7 mouse cellular contexts compared by ENCODE assay signal in the genomic region with DNA sequence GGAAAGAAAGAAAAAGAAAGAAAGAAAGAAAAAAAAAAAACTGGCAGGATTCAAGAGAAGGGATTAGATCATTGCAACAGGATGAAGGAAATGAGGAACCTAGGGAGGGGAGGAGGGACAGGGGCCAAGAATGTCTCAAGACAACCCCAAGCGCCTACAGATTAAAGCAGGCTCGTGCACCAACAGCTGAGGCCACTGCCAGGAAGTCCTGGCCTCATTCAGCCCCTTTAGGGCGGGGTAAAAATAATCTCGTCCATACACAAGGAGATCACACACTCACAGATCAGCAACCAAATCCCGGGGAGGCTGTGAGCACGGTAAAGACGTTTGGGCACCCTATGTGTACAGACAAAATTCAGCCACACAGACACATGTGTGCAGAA.
DNase-seq lines count a peak whose midpoint lies in the region; ATAC-seq and TF ChIP-seq lines count a peak whose summit lies in the region.

No protein-coding gene starts in this region.

- H3K4me1 ChIP-seq in CH12.LX (ENCODE audit: control insufficient read depth in 1 of 2, insufficient read depth in 2 of 2) = peaks cover 32 to 75% of the 10 kb centered on the region in 2 experiments
- peaks cover 62% of the 10 kb centered on the region for H3K4me1 ChIP-seq in embryonic facial prominence, embryonic 14.5 days (ENCODE audit: control insufficient read depth, insufficient read depth, low read length)
- H3K4me1 ChIP-seq in heart, embryonic 14.5 days (ENCODE audit: control insufficient read depth in 2 of 2, insufficient read depth in 2 of 2, low read length in 2 of 2) = peaks cover 48 to 67% of the 10 kb centered on the region in 2 experiments
- H3K4me1 ChIP-seq in limb, embryonic 12.5 days (replicated peaks) = peaks cover 73% of the 10 kb centered on the region
- peaks cover 60% of the 10 kb centered on the region for H3K4me1 ChIP-seq in midbrain, embryonic 11.5 days (ENCODE audit: control insufficient read depth, insufficient read depth, low read length)

- H3K27me3 ChIP-seq in C2C12 (ENCODE audit: control insufficient read depth, insufficient read depth, insufficient read length) = no peaks in the 10 kb centered on the region
- H3K27me3 ChIP-seq in CH12.LX (replicated peaks) = no peaks in the 10 kb centered on the region
- H3K27me3 ChIP-seq in embryonic facial prominence, embryonic 14.5 days (replicated peaks; ENCODE audit: control insufficient read depth, insufficient read depth, low read length) = no peaks in the 10 kb centered on the region
- no peaks in the 10 kb centered on the region for H3K27me3 ChIP-seq in heart, embryonic 14.5 days (ENCODE audit: control insufficient read depth, insufficient read depth, low read length)
- no peaks in the 10 kb centered on the region for H3K27me3 ChIP-seq in limb, embryonic 12.5 days
- H3K27me3 ChIP-seq in midbrain, embryonic 11.5 days (ENCODE audit: control insufficient read depth, insufficient read depth, low read length) = peaks cover 9% of the 10 kb centered on the region

- H3K4me2 ChIP-seq in CH12.LX (ENCODE audit: insufficient read depth, low read depth, poor library complexity, severe bottlenecking) = peak overlapping the region; percentile 59
- H3K4me2 ChIP-seq in embryonic facial prominence, embryonic 14.5 days (ENCODE audit: low read depth, low read length) = peak overlapping the region; percentile 50
- peak overlapping the region; percentile 63 for H3K4me2 ChIP-seq in heart, embryonic 14.5 days (ENCODE audit: low read length)
- peak overlapping the region; percentile 57 for H3K4me2 ChIP-seq in limb, embryonic 12.5 days
- H3K4me2 ChIP-seq in midbrain, embryonic 11.5 days = peak overlapping the region; percentile 42

- H3K9me3 ChIP-seq in CH12.LX (replicated peaks; ENCODE audit: low read length) = no peaks in the 10 kb centered on the region
- no peaks in the 10 kb centered on the region for H3K9me3 ChIP-seq in embryonic facial prominence, embryonic 14.5 days (ENCODE audit: control insufficient read depth, low read length)
- no peaks in the 10 kb centered on the region for H3K9me3 ChIP-seq in heart, embryonic 14.5 days (ENCODE audit: control insufficient read depth, low read length)
- no peaks in the 10 kb centered on the region for H3K9me3 ChIP-seq in limb, embryonic 12.5 days
- no peaks in the 10 kb centered on the region for H3K9me3 ChIP-seq in midbrain, embryonic 11.5 days (ENCODE audit: control insufficient read depth, low read length)

- peak; percentile 48 for ATAC-seq in embryonic facial prominence, embryonic 14.5 days (ENCODE audit: low read depth)
- ATAC-seq in heart, embryonic 14.5 days (ENCODE audit: insufficient number of reproducible peaks, insufficient read depth, low FRiP score, low read depth) = peak; percentile 51
- peak; percentile 3; the same call in 1 of the 2 replicates for ATAC-seq in limb, embryonic 12.5 days (ENCODE audit: insufficient number of reproducible peaks, insufficient read depth, low FRiP score, low TSS enrichment, low read depth)
- peak; percentile 47; the same call in 1 of the 2 replicates for ATAC-seq in midbrain, embryonic 11.5 days (ENCODE audit: low FRiP score)

- no peak for TF ChIP-seq RAD21 in CH12.LX (IDR thresholded peaks at IDR 0.05; ENCODE audit: low read depth, low read length)

- H3ac ChIP-seq in C2C12 (ENCODE audit: control insufficient read depth, insufficient read length, low read depth) = peak overlapping the region; percentile 47

- dilution Hi-C loops in CH12.LX (cut with MboI; ENCODE audit: extremely low pct_ligation_motif_present, extremely low pct_unique_long_range_greater_than_20kb, low sequenced_read_pairs) = no loop called here

- 1% methylated on average over 7 of the region's 7 CpGs for WGBS in embryonic facial prominence, embryonic 14.5 days
- WGBS in heart, embryonic 14.5 days = 1% methylated on average over 7 of the region's 7 CpGs
- 1% methylated on average over 7 of the region's 7 CpGs for WGBS in limb, embryonic 12.5 days
- WGBS in midbrain, embryonic 11.5 days = 0% methylated on average over 7 of the region's 7 CpGs

- H3K9ac ChIP-seq in CH12.LX (ENCODE audit: insufficient read depth, low read depth) = peak overlapping the region; percentile 50
- H3K9ac ChIP-seq in embryonic facial prominence, embryonic 14.5 days (ENCODE audit: low read depth, low read length) = peak overlapping the region; percentile 59
- H3K9ac ChIP-seq in heart, embryonic 14.5 days (ENCODE audit: low read length) = peak overlapping the region; percentile 69
- no peak overlapping the region for H3K9ac ChIP-seq in limb, embryonic 12.5 days (replicated peaks)
- peak overlapping the region; percentile 56 for H3K9ac ChIP-seq in midbrain, embryonic 11.5 days (ENCODE audit: low read length)

- peak overlapping the region; percentile 89 for H3K27ac ChIP-seq in CH12.LX (ENCODE audit: insufficient read depth, low read depth)
- H3K27ac ChIP-seq in embryonic facial prominence, embryonic 14.5 days (replicated peaks; ENCODE audit: low read depth, low read length) = peak overlapping the region; percentile 98
- peak overlapping the region; percentile 97 to 99 for H3K27ac ChIP-seq in heart, embryonic 14.5 days (replicated peaks in 1 of 2; ENCODE audit: control insufficient read depth in 1 of 2, insufficient read depth in 1 of 2, low read depth in 2 of 2, low read length in 2 of 2)
- peak overlapping the region; percentile 99 for H3K27ac ChIP-seq in limb, embryonic 12.5 days
- H3K27ac ChIP-seq in midbrain, embryonic 11.5 days (ENCODE audit: low read depth, low read length) = peak overlapping the region; percentile 91

- H3K36me3 ChIP-seq in C2C12 (ENCODE audit: control insufficient read depth, insufficient read depth) (no peaks in the 10 kb centered on the region), CH12.LX (replicated peaks in 1 of 2; ENCODE audit: control insufficient read depth in 1 of 2, insufficient read depth in 1 of 2, low read length in 1 of 2) (no peaks in the 10 kb centered on the region)
- no peaks in the 10 kb centered on the region for H3K36me3 ChIP-seq in embryonic facial prominence, embryonic 14.5 days (ENCODE audit: control insufficient read depth, insufficient read depth, low read length)
- no peaks in the 10 kb centered on the region for H3K36me3 ChIP-seq in heart, embryonic 14.5 days (ENCODE audit: control insufficient read depth, insufficient read depth, low read length)
- no peaks in the 10 kb centered on the region for H3K36me3 ChIP-seq in limb, embryonic 12.5 days
- H3K36me3 ChIP-seq in midbrain, embryonic 11.5 days (ENCODE audit: control insufficient read depth, insufficient read depth, low read length) = no peaks in the 10 kb centered on the region

- no peak for TF ChIP-seq EP300 in CH12.LX (IDR thresholded peaks at IDR 0.05; ENCODE audit: low read length)

- DNase-seq in CH12.LX (ENCODE audit: extremely low read depth) = peak; percentile 68
- peak; percentile 95 for DNase-seq in embryonic facial prominence, embryonic 14.5 days (ENCODE audit: low spot score)
- DNase-seq in midbrain, embryonic 11.5 days (ENCODE audit: low spot score, missing footprints) = no peak
- DNase-seq in cerebellum, adult 18-20 months = no peak

- no peaks in the 10 kb centered on the region for H3K79me3 ChIP-seq in C2C12 (ENCODE audit: low read depth)

- H3K79me2 ChIP-seq in C2C12 (ENCODE audit: control insufficient read depth, insufficient read depth) = peaks cover 7% of the 10 kb centered on the region
- H3K79me2 ChIP-seq in CH12.LX (replicated peaks; ENCODE audit: control insufficient read depth, extremely low read depth, insufficient read depth, poor library complexity, severe bottlenecking) = no peaks in the 10 kb centered on the region

- peak; percentile 39; the same call in 1 of the 2 replicates for TF ChIP-seq POLR2A in CH12.LX (IDR thresholded peaks at IDR 0.05; ENCODE audit: low read depth, low read length)

- H3K4me3 ChIP-seq in C2C12 (ENCODE audit: insufficient read depth, poor library complexity, severe bottlenecking) (no peak overlapping the region), CH12.LX (replicated peaks in 1 of 3; ENCODE audit: low read depth in 2 of 3, low read length in 2 of 3, poor library complexity in 1 of 3) (peak overlapping the region; percentile 0 to 48 (median 21))
- peak overlapping the region; percentile 11; the same call in 1 of the 2 replicates for H3K4me3 ChIP-seq in embryonic facial prominence, embryonic 14.5 days (ENCODE audit: low read depth, low read length)
- peak overlapping the region; percentile 7 to 15; a peak in 3 of 4 replicates for H3K4me3 ChIP-seq in heart, embryonic 14.5 days (ENCODE audit: control insufficient read depth in 1 of 2, insufficient read depth in 1 of 2, low read depth in 1 of 2, low read length in 2 of 2)
- H3K4me3 ChIP-seq in limb, embryonic 12.5 days (replicated peaks) = no peak overlapping the region
- H3K4me3 ChIP-seq in midbrain, embryonic 11.5 days (ENCODE audit: low read depth, low read length) = peak overlapping the region; percentile 17; the same call in 1 of the 2 replicates

- TF ChIP-seq CTCF in C2C12 (IDR thresholded peaks at IDR 0.05; ENCODE audit: control insufficient read depth, insufficient read depth, insufficient read length) = no peak
- TF ChIP-seq CTCF in CH12.LX (conservative IDR thresholded peaks at IDR 0.05 in 1 of 2, IDR thresholded peaks at IDR 0.05 in 1 of 2; ENCODE audit: low read depth in 2 of 2, low read length in 2 of 2) = no peak

- in situ Hi-C loops in CH12.LX (cut with MboI; ENCODE audit: low pct_ligation_motif_present, low pct_unique_long_range_greater_than_20kb, low sequenced_read_pairs) = no loop called here

TF ChIP-seq in C2C12, 6 proteins besides CTCF, POLR2A, EP300 and RAD21:
- TF ChIP-seq MAX (IDR thresholded peaks at IDR 0.05) (peak; percentile 34), CEBPB (IDR thresholded peaks at IDR 0.05; ENCODE audit: low read depth) (peak; percentile 57), MYOD1 (IDR thresholded peaks at IDR 0.05; ENCODE audit: control insufficient read depth, insufficient read length, low read depth) (peak; percentile 54), USF1 (IDR thresholded peaks at IDR 0.05; ENCODE audit: low read depth) (no peak)

TF ChIP-seq in CH12.LX, 34 proteins besides CTCF, POLR2A, EP300 and RAD21:
- TF ChIP-seq SIN3A (IDR thresholded peaks at IDR 0.05; ENCODE audit: low read length) = 0 out of 2 replicates have a peak, but pooled peaks have one; percentile 30
- peak; percentile 13; the same call in 1 of the 2 replicates for TF ChIP-seq NELFE (IDR thresholded peaks at IDR 0.05; ENCODE audit: low read depth, low read length)
- no peak for TF ChIP-seq CHD2 (IDR thresholded peaks at IDR 0.05; ENCODE audit: low read length)
- TF ChIP-seq POLR2AphosphoS2 (IDR thresholded peaks at IDR 0.05; ENCODE audit: low read depth, low read length) = no peak
- peak; percentile 57; the same call in 1 of the 2 replicates for TF ChIP-seq ELF1 (IDR thresholded peaks at IDR 0.05; ENCODE audit: low read depth, low read length)
- peak; percentile 84 for TF ChIP-seq BHLHE40 (IDR thresholded peaks at IDR 0.05; ENCODE audit: low read depth, low read length)
- TF ChIP-seq ZNF384 (IDR thresholded peaks at IDR 0.05; ENCODE audit: low read depth, low read length) = peak; percentile 60
- no peak for TF ChIP-seq ZMIZ1 (IDR thresholded peaks at IDR 0.05; ENCODE audit: low read depth, low read length)

Comparison
In these comparisons a context has a peak if more than half of its experiments do, and no peak if none do; other contexts are left out.
1. H3K4me3 ChIP-seq: peak in CH12.LX (3 of 3), embryonic facial prominence, embryonic 14.5 days (single experiment), heart, embryonic 14.5 days (2 of 2) and midbrain, embryonic 11.5 days (single experiment); none in C2C12 (single experiment) and limb, embryonic 12.5 days (single experiment).
2. DNase-seq: peak in CH12.LX (single experiment) and embryonic facial prominence, embryonic 14.5 days (single experiment); none in midbrain, embryonic 11.5 days (single experiment) and cerebellum, adult 18-20 months (0 of 2).
3. Peak in every context shown above with its lines, with median percentiles within 50 percentile points of each other: H3K27ac ChIP-seq, H3K4me2 ChIP-seq and ATAC-seq.